Mouse (Mus musculus): ENCODE data around the gene Sypl2. TPM values are rescaled to one million over a fixed set of nuclear protein-coding genes. Genes with fewer than 3 reads are reported as not detected.

The Sypl2 gene
- polyA plus RNA-seq, 1 experiment: 0.16 TPM

- no peak overlapping the region for H3K4me3 ChIP-seq (ENCODE audit: extremely low read depth, insufficient read depth, insufficient read length)
- no peaks in the 10 kb centered on the region for H3K36me3 ChIP-seq (ENCODE audit: control insufficient read depth, insufficient read depth, low read length)
- H3K27ac ChIP-seq (ENCODE audit: insufficient read depth, low read length): no peak overlapping the region
- TF ChIP-seq POLR2A (IDR thresholded peaks at IDR 0.05; ENCODE audit: low read depth, low read length) (no peak), CTCF (IDR thresholded peaks at IDR 0.05; ENCODE audit: extremely low read depth, insufficient read depth, insufficient read length, insufficient replicate concordance) (no peak)
- no peak for DNase-seq (ENCODE audit: low read depth in 1 of 2, low spot score in 2 of 2)
- H3K4me1 ChIP-seq (ENCODE audit: control insufficient read depth, insufficient read depth, insufficient read length): peaks cover 7% of the 10 kb centered on the region
- peaks cover 5% of the 10 kb centered on the region for H3K27me3 ChIP-seq (ENCODE audit: control insufficient read depth, insufficient read depth, low read length)
- WGBS: 45% methylated on average over 20 of the region's 20 CpGs
Observed at GRCm38 (mm10) chr3:108187111-108187795, 39.2 kb downstream of the Sypl2 start.

GRCm38 (mm10) chr3:108186098-108187047, 40.1 kb downstream of the Sypl2 start, which contains the start of gene Amigo1:
TSS of gene Amigo1 (plus strand) at chr3:108186335.
- peaks cover 5% of the 10 kb centered on the region for H3K27me3 ChIP-seq (ENCODE audit: control insufficient read depth, insufficient read depth, low read length)
- whole genome bisulfite sequencing: 3% methylated on average over 73 of the region's 100 CpGs

GRCm38 (mm10) chr3:108185460-108186097, 40.9 kb downstream of the Sypl2 start:
- 8% methylated on average over 16 of the region's 16 CpGs for WGBS
- TF ChIP-seq CTCF (IDR thresholded peaks at IDR 0.05; ENCODE audit: extremely low read depth, insufficient read depth, insufficient read length, insufficient replicate concordance) (no peak), POLR2A (IDR thresholded peaks at IDR 0.05; ENCODE audit: low read depth, low read length) (no peak)
- Histone ChIP-seq H3K27ac (ENCODE audit: insufficient read depth, low read length) (no peak overlapping the region), H3K4me1 (ENCODE audit: control insufficient read depth, insufficient read depth, insufficient read length) (peaks cover 7% of the 10 kb centered on the region), H3K4me3 (ENCODE audit: extremely low read depth, insufficient read depth, insufficient read length) (peak overlapping the region; percentile 67), H3K36me3 (ENCODE audit: control insufficient read depth, insufficient read depth, low read length) (no peaks in the 10 kb centered on the region), H3K27me3 (ENCODE audit: control insufficient read depth, insufficient read depth, low read length) (peaks cover 5% of the 10 kb centered on the region)
- no peak for DNase-seq (ENCODE audit: low read depth in 1 of 2, low spot score in 2 of 2)

More at GRCm38 (mm10) chr3:108186098-108187047, 40.1 kb downstream of the Sypl2 start, which contains the start of gene Amigo1:
- Histone ChIP-seq H3K36me3 (ENCODE audit: control insufficient read depth, insufficient read depth, low read length) (no peaks in the 10 kb centered on the region), H3K27ac (ENCODE audit: insufficient read depth, low read length) (no peak within 1 kb of the TSS), H3K4me1 (ENCODE audit: control insufficient read depth, insufficient read depth, insufficient read length) (peaks cover 7% of the 10 kb centered on the region), H3K4me3 (ENCODE audit: extremely low read depth, insufficient read depth, insufficient read length) (peak within 1 kb of the TSS; percentile 78)
- peak in 1 of 2 experiments; percentile 33 for DNase-seq (ENCODE audit: low read depth in 1 of 2, low spot score in 2 of 2)
- TF ChIP-seq CTCF (IDR thresholded peaks at IDR 0.05; ENCODE audit: extremely low read depth, insufficient read depth, insufficient read length, insufficient replicate concordance): no peak

GRCm38 (mm10) chr3:108184742-108185141, 41.7 kb downstream of the Sypl2 start:
- 86% methylated on average over 3 of the region's 3 CpGs for WGBS
- TF ChIP-seq CTCF (IDR thresholded peaks at IDR 0.05; ENCODE audit: extremely low read depth, insufficient read depth, insufficient read length, insufficient replicate concordance): no peak
- no peak for DNase-seq (ENCODE audit: low read depth in 1 of 2, low spot score in 2 of 2)
- Histone ChIP-seq H3K4me3 (ENCODE audit: extremely low read depth, insufficient read depth, insufficient read length) (no peak overlapping the region), H3K4me1 (ENCODE audit: control insufficient read depth, insufficient read depth, insufficient read length) (peaks cover 7% of the 10 kb centered on the region), H3K27ac (ENCODE audit: insufficient read depth, low read length) (no peak overlapping the region), H3K27me3 (ENCODE audit: control insufficient read depth, insufficient read depth, low read length) (peaks cover 5% of the 10 kb centered on the region), H3K36me3 (ENCODE audit: control insufficient read depth, insufficient read depth, low read length) (no peaks in the 10 kb centered on the region)

- no peaks in the 10 kb centered on the region for H3K27me3 ChIP-seq (ENCODE audit: control insufficient read depth, insufficient read depth, low read length)
- H3K4me1 ChIP-seq (ENCODE audit: control insufficient read depth, insufficient read depth, insufficient read length): no peaks in the 10 kb centered on the region
- H3K4me3 ChIP-seq (ENCODE audit: extremely low read depth, insufficient read depth, insufficient read length): no peak overlapping the region
- H3K36me3 ChIP-seq (ENCODE audit: control insufficient read depth, insufficient read depth, low read length): no peaks in the 10 kb centered on the region
- H3K27ac ChIP-seq (ENCODE audit: insufficient read depth, low read length): no peak overlapping the region
- TF ChIP-seq CTCF (IDR thresholded peaks at IDR 0.05; ENCODE audit: extremely low read depth, insufficient read depth, insufficient read length, insufficient replicate concordance): no peak
- no peak for TF ChIP-seq POLR2A (IDR thresholded peaks at IDR 0.05; ENCODE audit: low read depth, low read length)
- DNase-seq (ENCODE audit: low read depth in 1 of 2, low spot score in 2 of 2): no peak
- 26% methylated on average over 2 of the region's 2 CpGs for WGBS
Observed at GRCm38 (mm10) chr3:108180514-108180913, 45.9 kb downstream of the Sypl2 start.

- Histone ChIP-seq H3K27me3 (ENCODE audit: control insufficient read depth, insufficient read depth, low read length) (no peaks in the 10 kb centered on the region), H3K4me1 (ENCODE audit: control insufficient read depth, insufficient read depth, insufficient read length) (no peaks in the 10 kb centered on the region), H3K4me3 (ENCODE audit: extremely low read depth, insufficient read depth, insufficient read length) (no peak overlapping the region), H3K27ac (ENCODE audit: insufficient read depth, low read length) (no peak overlapping the region), H3K36me3 (ENCODE audit: control insufficient read depth, insufficient read depth, low read length) (no peaks in the 10 kb centered on the region)
- WGBS: 85% methylated on average over 7 of the region's 7 CpGs
- DNase-seq (ENCODE audit: low read depth in 1 of 2, low spot score in 2 of 2): no peak
- no peak for TF ChIP-seq CTCF (IDR thresholded peaks at IDR 0.05; ENCODE audit: extremely low read depth, insufficient read depth, insufficient read length, insufficient replicate concordance)
- TF ChIP-seq POLR2A (IDR thresholded peaks at IDR 0.05; ENCODE audit: low read depth, low read length): no peak
Observed at GRCm38 (mm10) chr3:108178756-108179715, 47.4 kb downstream of the Sypl2 start.

Measured in spleen, adult 2 months (tissue).